Mouse (Mus musculus) megakaryocyte-erythroid progenitor cell, adult 5 weeks (primary cell): ENCODE results near the gene Gm525. TPM values are rescaled to one million over a fixed set of nuclear protein-coding genes. Genes with fewer than 3 reads are reported as not detected.

Source experiments
- polyA plus RNA-seq: library from polyadenylated mRNA; stranded (reverse); fragments of >175 nt; gene quantifications from 2 replicates; pipeline ENCODE4 v1.2.3, GENCODE M21; 2012

The Gm525 gene
- polyA plus RNA-seq: 0.14 TPM in 1 of 2 replicates, not detected in the other

DNA sequence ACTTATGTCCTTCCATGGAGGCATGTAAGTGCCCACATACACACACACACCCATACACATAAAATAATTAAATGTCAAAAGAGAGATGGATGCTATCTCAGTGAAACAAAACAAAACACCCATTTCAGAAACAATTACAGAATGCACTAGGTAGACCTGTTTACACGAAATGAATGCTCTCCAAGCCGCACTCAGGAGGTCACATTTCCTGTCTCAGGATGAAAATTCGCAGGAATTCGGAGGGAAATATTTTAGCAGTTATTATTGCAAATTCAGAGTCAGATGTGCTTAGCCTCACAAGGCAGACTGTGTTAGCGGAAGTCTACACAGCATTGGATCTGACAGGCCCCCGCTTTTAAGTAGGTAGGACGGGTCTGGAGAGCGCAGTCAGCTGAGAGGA is at the start of gene Gm525:
Gene Gm525 (plus strand): TSS at position 301 of the 400 bp plus-strand sequence.

DNA sequence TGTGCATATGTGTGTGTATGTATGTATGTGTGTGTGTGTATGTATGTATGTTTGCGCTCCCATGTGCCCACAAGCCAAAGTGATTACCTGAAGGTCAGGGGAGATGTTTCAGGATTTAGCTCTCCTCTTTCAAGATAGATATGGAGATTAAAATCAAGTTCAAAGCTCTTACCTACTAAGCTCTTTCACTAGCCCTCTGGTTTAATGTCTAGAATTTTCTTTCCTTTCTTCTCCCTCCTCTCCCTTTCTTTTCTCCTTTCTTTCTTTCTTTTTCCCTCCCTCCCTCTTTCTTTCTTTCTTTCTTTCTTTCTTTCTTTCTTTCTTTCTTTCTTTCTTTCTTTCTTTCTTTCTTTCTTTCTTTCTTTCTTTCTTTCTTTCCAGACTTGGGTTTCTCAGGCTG is 6.9 kb upstream of the Gm525 start, which contains the start of gene Dgke:
Gene Dgke (minus strand): TSS at position 101 of the 400 bp plus-strand sequence.

Other genes with a start within 250 kb of the Gm525 start
- gene Akap1, start 209.3 kb upstream of the Gm525 start, polyA plus RNA-seq: 12.8 and 14.0 TPM in 2 replicates
- gene Scpep1, start 118.4 kb upstream of the Gm525 start, polyA plus RNA-seq: 4.1 and 5.5 TPM in 2 replicates
- gene Elobl, start 106.9 kb upstream of the Gm525 start, polyA plus RNA-seq: not detected in 2 replicates
- gene Coil, start 103.6 kb upstream of the Gm525 start, polyA plus RNA-seq: 10.5 and 10.9 TPM in 2 replicates
- gene Trim25, start 74.5 kb upstream of the Gm525 start, polyA plus RNA-seq: 40.3 and 40.5 TPM in 2 replicates
- 2.6 and 3.5 TPM in 2 replicates for gene Dgke, start 7.0 kb upstream of the Gm525 start, polyA plus RNA-seq
- 0.03 and 0.04 TPM in 2 replicates for gene Nog, start 228.5 kb downstream of the Gm525 start, polyA plus RNA-seq